Mouse (Mus musculus): ENCODE results near the gene Pigb. TPM values are rescaled to one million over a fixed set of nuclear protein-coding genes. Genes with fewer than 3 reads are reported as not detected.

The Pigb gene
- polyA plus RNA-seq, 1 experiment from 2014 or later: 12.7 TPM

DNA sequence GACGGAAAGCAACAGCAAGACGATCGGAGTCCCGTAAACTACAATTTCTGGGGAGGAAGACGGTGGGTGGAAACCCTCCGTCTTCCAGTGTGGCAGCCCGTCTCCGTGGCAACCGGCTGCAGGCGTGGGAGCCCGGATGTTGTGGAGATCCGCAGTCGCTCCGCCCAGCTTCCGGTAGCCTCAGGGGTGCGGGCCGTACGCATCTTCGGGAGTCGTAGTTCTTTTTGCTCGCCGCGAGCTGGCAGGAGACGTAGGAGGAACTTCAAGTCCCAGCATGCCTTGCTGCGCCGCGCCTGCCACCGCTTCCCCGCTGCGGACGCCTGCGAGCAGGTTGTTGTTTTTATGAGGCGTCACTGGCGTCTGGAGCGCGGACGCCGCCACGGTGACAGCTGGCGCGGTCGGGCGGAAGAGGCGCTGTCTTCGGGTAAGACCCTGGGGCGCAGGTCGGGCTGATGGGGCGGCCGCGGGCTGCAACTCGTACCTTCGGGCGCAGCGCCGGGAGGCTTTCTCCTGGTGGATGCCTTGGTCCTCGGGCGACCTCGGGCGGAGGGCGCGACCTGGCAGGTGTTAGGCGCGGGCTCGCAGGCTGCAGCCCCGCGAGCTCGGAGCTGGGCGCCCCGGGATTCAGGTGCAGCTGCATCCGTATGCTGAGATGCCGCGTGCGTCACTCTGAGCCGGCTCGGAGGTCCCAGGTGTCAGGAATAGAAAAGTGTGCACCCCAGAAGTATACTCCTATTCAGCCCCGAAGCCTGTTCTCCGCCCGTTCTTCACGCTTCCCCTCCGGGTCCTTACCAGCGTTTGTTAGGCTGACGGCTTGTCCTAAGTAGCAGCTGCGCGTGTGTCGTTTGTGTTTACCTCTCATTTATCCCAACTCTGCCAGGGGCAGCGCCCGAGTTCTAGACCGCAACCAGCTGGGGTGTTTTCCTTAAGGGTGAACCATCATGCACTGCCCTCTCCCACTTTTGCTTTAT, 54.6 kb downstream of the Pigb start, which contains the start of the genes Ccpg1os and Ccpg1:
Ccpg1os (minus strand) TSS at position 133 of the 971 bp plus-strand sequence.
Ccpg1 (plus strand) TSS at position 180 of the 971 bp plus-strand sequence.
- H3K27me3 ChIP-seq: no peaks in the 10 kb centered on the region
- H3K27ac ChIP-seq: 0 out of 2 replicates have a peak within 1 kb of the TSS, but pooled peaks have one; percentile 31
- peak; percentile 100 for ATAC-seq (ENCODE audit: borderline replicate concordance, extremely low read depth, low FRiP score, low TSS enrichment)
- peaks cover 14% of the 10 kb centered on the region for H3K4me1 ChIP-seq
- H3K9ac ChIP-seq: peak within 1 kb of the TSS; percentile 68
- WGBS: under 1% methylated on average over 88 of the region's 88 CpGs
- peak within 1 kb of the TSS; percentile 84 for H3K4me2 ChIP-seq
- H3K36me3 ChIP-seq: no peaks in the 10 kb centered on the region
- peak within 1 kb of the TSS; percentile 97 for H3K4me3 ChIP-seq
- no peaks in the 10 kb centered on the region for H3K9me3 ChIP-seq

- WGBS: 57% methylated on average over 2 of the region's 2 CpGs
- no peaks in the 10 kb centered on the region for H3K36me3 ChIP-seq
- peaks cover 14% of the 10 kb centered on the region for H3K4me1 ChIP-seq
- H3K4me3 ChIP-seq: no peak overlapping the region
- H3K4me2 ChIP-seq: no peak overlapping the region
- H3K9ac ChIP-seq: no peak overlapping the region
- H3K27ac ChIP-seq: no peak overlapping the region
- ATAC-seq (ENCODE audit: borderline replicate concordance, extremely low read depth, low FRiP score, low TSS enrichment): no peak
- no peaks in the 10 kb centered on the region for H3K9me3 ChIP-seq
- no peaks in the 10 kb centered on the region for H3K27me3 ChIP-seq
Measured at GRCm38 (mm10) chr9:72983066-72983465, 57.1 kb downstream of the Pigb start.

GRCm38 (mm10) chr9:72975242-72975641, 64.9 kb downstream of the Pigb start:
- Histone ChIP-seq H3K27me3 (no peaks in the 10 kb centered on the region), H3K9ac (no peak overlapping the region), H3K4me1 (no peaks in the 10 kb centered on the region), H3K36me3 (no peaks in the 10 kb centered on the region), H3K27ac (no peak overlapping the region), H3K9me3 (no peaks in the 10 kb centered on the region), H3K4me2 (no peak overlapping the region), H3K4me3 (no peak overlapping the region)
- no peak for ATAC-seq (ENCODE audit: borderline replicate concordance, extremely low read depth, low FRiP score, low TSS enrichment)
- WGBS: 84% methylated on average over 1 of the region's 1 CpGs

- Histone ChIP-seq H3K4me3 (no peak overlapping the region), H3K4me1 (no peaks in the 10 kb centered on the region), H3K27ac (no peak overlapping the region), H3K4me2 (no peak overlapping the region), H3K9ac (no peak overlapping the region), H3K27me3 (no peaks in the 10 kb centered on the region), H3K36me3 (no peaks in the 10 kb centered on the region), H3K9me3 (no peaks in the 10 kb centered on the region)
- no peak for ATAC-seq (ENCODE audit: borderline replicate concordance, extremely low read depth, low FRiP score, low TSS enrichment)
- WGBS: 81% methylated on average over 5 of the region's 5 CpGs
Measured at GRCm38 (mm10) chr9:72974734-72975133, 65.4 kb downstream of the Pigb start.

- H3K27ac ChIP-seq: no peak overlapping the region
- H3K9ac ChIP-seq: no peak overlapping the region
- H3K4me2 ChIP-seq: no peak overlapping the region
- no peak for ATAC-seq (ENCODE audit: borderline replicate concordance, extremely low read depth, low FRiP score, low TSS enrichment)
- no peaks in the 10 kb centered on the region for H3K36me3 ChIP-seq
- no peaks in the 10 kb centered on the region for H3K9me3 ChIP-seq
- no peaks in the 10 kb centered on the region for H3K27me3 ChIP-seq
- no peak overlapping the region for H3K4me3 ChIP-seq
- no peaks in the 10 kb centered on the region for H3K4me1 ChIP-seq
Measured at GRCm38 (mm10) chr9:72972984-72973383, 67.2 kb downstream of the Pigb start.

DNA sequence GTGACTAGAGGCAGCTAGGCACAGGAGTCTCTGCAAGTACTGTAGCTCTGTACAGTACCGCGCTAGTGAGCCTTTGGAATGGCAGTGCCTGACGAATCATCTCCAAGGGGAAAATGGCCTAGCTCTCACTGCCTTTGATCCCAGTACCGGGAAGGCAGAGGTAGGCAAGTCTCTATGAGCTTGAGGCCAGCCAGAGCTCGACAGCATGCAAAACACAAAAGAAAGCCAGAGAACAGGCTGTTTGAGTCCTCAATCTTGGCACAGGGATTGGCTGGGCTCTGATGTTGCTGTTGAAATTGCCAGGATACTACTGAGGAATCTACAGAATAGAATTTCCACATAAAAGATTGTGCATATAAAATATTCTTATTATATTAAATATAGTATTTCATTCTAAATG, 67.7 kb downstream of the Pigb start:
- no peak overlapping the region for H3K27ac ChIP-seq
- H3K9me3 ChIP-seq: no peaks in the 10 kb centered on the region
- no peaks in the 10 kb centered on the region for H3K27me3 ChIP-seq
- no peaks in the 10 kb centered on the region for H3K36me3 ChIP-seq
- H3K4me2 ChIP-seq: no peak overlapping the region
- no peak overlapping the region for H3K4me3 ChIP-seq
- H3K4me1 ChIP-seq: no peaks in the 10 kb centered on the region
- WGBS: 74% methylated on average over 5 of the region's 5 CpGs
- no peak overlapping the region for H3K9ac ChIP-seq
- no peak for ATAC-seq (ENCODE audit: borderline replicate concordance, extremely low read depth, low FRiP score, low TSS enrichment)

DNA sequence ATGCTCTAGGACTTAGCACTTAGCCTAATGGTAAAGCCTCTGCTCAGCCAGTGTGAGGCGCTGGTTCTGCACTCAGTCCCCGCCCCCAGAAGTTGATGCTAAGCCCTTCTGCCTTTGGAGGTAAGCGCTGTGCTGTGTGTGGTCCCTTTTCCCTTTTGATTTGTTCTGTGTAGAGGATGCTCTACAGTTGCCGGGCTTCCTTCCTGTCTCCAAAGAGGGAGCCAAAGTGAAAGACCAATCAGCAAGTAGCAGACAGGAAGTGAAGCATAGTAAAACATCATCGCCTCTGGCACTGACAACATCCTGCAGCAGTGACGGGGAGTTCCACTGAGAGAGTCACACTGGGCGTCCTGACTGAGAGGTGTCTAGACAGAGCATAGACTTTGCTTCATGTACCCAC, 70.3 kb downstream of the Pigb start:
- H3K4me2 ChIP-seq: no peak overlapping the region
- 68% methylated on average over 7 of the region's 7 CpGs for WGBS
- 0 out of 2 replicates have a peak, but pooled peaks have one; percentile 27 for ATAC-seq (ENCODE audit: borderline replicate concordance, extremely low read depth, low FRiP score, low TSS enrichment)
- H3K9ac ChIP-seq: no peak overlapping the region
- H3K4me1 ChIP-seq: no peaks in the 10 kb centered on the region
- H3K9me3 ChIP-seq: no peaks in the 10 kb centered on the region
- H3K36me3 ChIP-seq: no peaks in the 10 kb centered on the region
- H3K27me3 ChIP-seq: no peaks in the 10 kb centered on the region
- no peak overlapping the region for H3K4me3 ChIP-seq
- no peak overlapping the region for H3K27ac ChIP-seq

DNA sequence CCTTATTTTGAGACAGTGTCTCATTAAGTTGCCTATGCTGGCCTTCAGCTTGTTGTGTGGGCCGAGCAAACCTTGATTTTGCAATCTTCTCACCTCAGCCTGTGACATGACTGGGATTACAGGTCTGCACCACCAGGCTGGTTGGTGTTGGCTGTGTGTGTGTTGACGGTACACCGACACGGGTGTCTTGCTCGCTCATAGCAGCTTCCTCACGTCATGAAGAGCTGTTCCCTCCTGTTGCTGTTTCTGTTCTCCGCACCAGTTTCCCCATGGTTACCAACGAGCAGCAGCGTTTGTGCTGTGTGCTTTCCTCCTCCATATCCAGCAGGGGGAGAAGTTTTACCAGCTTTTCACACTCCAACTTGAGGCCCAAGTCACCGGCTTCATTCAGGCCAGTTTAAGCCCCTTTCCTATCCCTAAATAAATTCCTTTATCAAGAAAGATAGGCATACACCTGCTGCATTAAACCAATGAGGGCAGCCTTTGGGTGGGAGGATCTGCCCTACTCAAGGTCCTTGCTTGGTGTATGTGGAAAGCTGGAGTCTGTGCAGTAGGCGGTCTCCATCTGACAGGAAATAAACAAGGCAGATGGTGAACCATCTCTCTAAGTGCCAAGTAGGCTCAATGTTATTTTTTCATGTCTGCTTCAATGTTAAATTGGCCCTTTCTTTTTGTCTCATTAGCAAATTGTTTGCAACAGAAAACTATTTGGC, 71.7 kb downstream of the Pigb start:
- Histone ChIP-seq H3K27ac (no peak overlapping the region), H3K4me1 (no peaks in the 10 kb centered on the region), H3K4me3 (no peak overlapping the region), H3K27me3 (no peaks in the 10 kb centered on the region), H3K9me3 (no peaks in the 10 kb centered on the region), H3K9ac (no peak overlapping the region), H3K36me3 (no peaks in the 10 kb centered on the region), H3K4me2 (no peak overlapping the region)
- WGBS: 28% methylated on average over 11 of the region's 11 CpGs
- ATAC-seq (ENCODE audit: borderline replicate concordance, extremely low read depth, low FRiP score, low TSS enrichment): no peak

DNA sequence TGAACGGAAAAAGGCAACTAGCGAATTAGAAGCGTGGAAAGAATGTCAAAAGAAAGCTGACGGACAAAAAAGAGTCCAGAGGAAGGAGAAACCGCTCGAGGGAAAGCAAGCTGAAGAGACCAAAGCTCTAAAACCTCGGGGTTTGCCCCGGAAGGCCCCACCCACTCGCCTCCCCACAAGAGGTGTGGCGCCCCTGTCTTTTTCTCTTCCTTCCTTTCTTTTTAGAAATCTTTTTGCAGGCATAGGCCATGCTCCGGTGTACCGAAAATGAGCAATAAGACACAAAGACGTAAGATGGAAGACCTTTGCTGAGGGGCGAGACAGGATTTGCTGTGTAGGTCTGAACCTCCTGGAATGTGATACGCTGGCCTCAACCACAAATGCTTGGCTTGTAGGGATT, 78.2 kb downstream of the Pigb start:
- no peaks in the 10 kb centered on the region for H3K9me3 ChIP-seq
- no peak overlapping the region for H3K4me2 ChIP-seq
- H3K27me3 ChIP-seq: no peaks in the 10 kb centered on the region
- no peaks in the 10 kb centered on the region for H3K4me1 ChIP-seq
- no peak for ATAC-seq (ENCODE audit: borderline replicate concordance, extremely low read depth, low FRiP score, low TSS enrichment)
- 75% methylated on average over 15 of the region's 15 CpGs for WGBS
- no peak overlapping the region for H3K4me3 ChIP-seq
- H3K36me3 ChIP-seq: no peaks in the 10 kb centered on the region
- H3K27ac ChIP-seq: no peak overlapping the region
- H3K9ac ChIP-seq: no peak overlapping the region

GRCm38 (mm10) chr9:72961346-72961745, 78.8 kb downstream of the Pigb start:
- no peak overlapping the region for H3K9ac ChIP-seq
- no peaks in the 10 kb centered on the region for H3K4me1 ChIP-seq
- H3K27ac ChIP-seq: no peak overlapping the region

GRCm38 (mm10) chr9:72958521-72959450, 81.4 kb downstream of the Pigb start, which contains the start of the genes Dyx1c1 and Gm44503:
TSS of gene Dyx1c1 (plus strand) at chr9:72958785.
TSS of gene Gm44503 (plus strand) at chr9:72958852.
- Histone ChIP-seq H3K4me3 (peak within 1 kb of the TSS; percentile 58), H3K36me3 (no peaks in the 10 kb centered on the region), H3K4me1 (no peaks in the 10 kb centered on the region), H3K27me3 (no peaks in the 10 kb centered on the region), H3K4me2 (peak within 1 kb of the TSS; percentile 75), H3K27ac (peak within 1 kb of the TSS; percentile 46), H3K9ac (peak within 1 kb of the TSS; percentile 51), H3K9me3 (no peaks in the 10 kb centered on the region)
- peak; percentile 89 for ATAC-seq (ENCODE audit: borderline replicate concordance, extremely low read depth, low FRiP score, low TSS enrichment)
- WGBS: under 1% methylated on average over 43 of the region's 43 CpGs

More at GRCm38 (mm10) chr9:72961346-72961745, 78.8 kb downstream of the Pigb start:
- Histone ChIP-seq H3K27me3 (no peaks in the 10 kb centered on the region), H3K9me3 (no peaks in the 10 kb centered on the region), H3K4me3 (no peak overlapping the region), H3K36me3 (no peaks in the 10 kb centered on the region), H3K4me2 (no peak overlapping the region)
- ATAC-seq (ENCODE audit: borderline replicate concordance, extremely low read depth, low FRiP score, low TSS enrichment): no peak
- 52% methylated on average over 8 of the region's 8 CpGs for WGBS

Measured in lung, embryonic 15.5 days (tissue).